Mouse (Mus musculus) myocyte (in vitro differentiated cells): ENCODE results near the gene Wdr62. TPM values are rescaled to one million over a fixed set of nuclear protein-coding genes. Genes with fewer than 3 reads are reported as not detected.
A peak's percentile ranks its signal among the peaks of the same experiment; 100 is the strongest.

Experiments
- H3K27me3 ChIP-seq: one replicate; pipeline ENCODE4 v1.6.1; 2011; ENCODE audit not compliant: control insufficient read depth, insufficient read depth, insufficient read length
- H3K36me3 ChIP-seq: one replicate; pipeline ENCODE4 v1.6.1; 2011; ENCODE audit not compliant: control insufficient read depth, insufficient read depth
- H3K4me2 ChIP-seq: one replicate; pipeline ENCODE4 v1.6.1; 2011; ENCODE audit warnings: low read depth, control low read depth
- H3K4me3 ChIP-seq: one replicate; pipeline ENCODE4 v1.5.1; 2011; ENCODE audit warnings: mild to moderate bottlenecking, control low read depth, moderate library complexity
- H3K79me2 ChIP-seq: one replicate; pipeline ENCODE4 v1.6.1; 2011; ENCODE audit not compliant: control insufficient read depth, insufficient read depth
- H3ac ChIP-seq: one replicate; pipeline ENCODE4 v1.6.1; 2011; ENCODE audit not compliant: control insufficient read depth, insufficient read length
- CEBPB ChIP-seq: IDR thresholded peaks from 2 replicates; pipeline ENCODE4 v1.6.1; 2011; ENCODE audit warnings: mild to moderate bottlenecking, moderate library complexity; ENCODE audit not compliant: poor library complexity, insufficient read depth, severe bottlenecking
- E2F4 ChIP-seq: IDR thresholded peaks from one replicate; pipeline ENCODE4 v1.6.1; 2011; ENCODE audit warnings: mild to moderate bottlenecking, control low read depth, moderate library complexity; ENCODE audit not compliant: insufficient read depth
- MAX ChIP-seq: IDR thresholded peaks from one replicate; pipeline ENCODE4 v1.6.1; 2011; ENCODE audit warnings: low read depth, mild to moderate bottlenecking, control low read depth
- MYOD1 ChIP-seq, 3 experiments: IDR thresholded peaks; one replicate each; pipeline ENCODE4 v1.6.1; 2011; ENCODE audit warnings: control low read depth in 2 of 3, low read depth in 2 of 3, mild to moderate bottlenecking in 2 of 3, moderate library complexity in 1 of 3; ENCODE audit not compliant: insufficient read length in 2 of 3, control insufficient read depth in 1 of 3
- MYOG ChIP-seq, 3 experiments: IDR thresholded peaks; one replicate each; pipeline ENCODE4 v1.6.1; 2011; ENCODE audit warnings: control low read depth in 2 of 3, low read depth in 2 of 3, mild to moderate bottlenecking in 2 of 3; ENCODE audit not compliant: insufficient read length in 2 of 3, control insufficient read depth in 1 of 3, insufficient read depth in 1 of 3
- POLR2A ChIP-seq: IDR thresholded peaks from one replicate; pipeline ENCODE4 v1.6.1; 2011; ENCODE audit warnings: low read depth, mild to moderate bottlenecking, control low read depth, moderate library complexity; ENCODE audit not compliant: insufficient read length
- POLR2AphosphoS2 ChIP-seq: IDR thresholded peaks from one replicate; pipeline ENCODE4 v1.6.1; 2011; ENCODE audit warnings: low read depth, control low read depth; ENCODE audit not compliant: insufficient read length
- REST ChIP-seq: IDR thresholded peaks from one replicate; pipeline ENCODE4 v1.6.1; 2011; ENCODE audit warnings: mild to moderate bottlenecking, control low read depth, moderate library complexity; ENCODE audit not compliant: insufficient read depth, insufficient read length
- SRF ChIP-seq: IDR thresholded peaks from one replicate; pipeline ENCODE4 v1.6.1; 2011; ENCODE audit warnings: low read depth; ENCODE audit not compliant: control insufficient read depth, insufficient read length
- TCF12 ChIP-seq: IDR thresholded peaks from one replicate; pipeline ENCODE4 v1.6.1; 2011; ENCODE audit warnings: mild to moderate bottlenecking, control low read depth; ENCODE audit not compliant: poor library complexity, insufficient read depth, severe bottlenecking
- TCF3 ChIP-seq: IDR thresholded peaks from one replicate; pipeline ENCODE4 v1.6.1; 2011; ENCODE audit warnings: low read depth, control low read depth; ENCODE audit not compliant: insufficient read length
- USF1 ChIP-seq: IDR thresholded peaks from one replicate; pipeline ENCODE4 v1.6.1; 2011; ENCODE audit warnings: low read depth, mild to moderate bottlenecking, control low read depth, moderate library complexity
- polyA plus RNA-seq: library from polyadenylated mRNA; unstranded; fragments of >200 nt; fragmentation: generic; extraction: Trizol; gene quantifications from one replicate; pipeline ENCODE4 v1.2.1, GENCODE M21; 2012; ENCODE audit warnings: missing spikeins

Wdr62 gene
- polyA plus RNA-seq, 1 experiment, result 5.0 TPM

- TF ChIP-seq E2F4, result no peak
- TF ChIP-seq TCF3, result no peak
- TF ChIP-seq REST, result no peak
- TF ChIP-seq MYOG (IDR thresholded peaks at IDR 0.05; ENCODE audit: control insufficient read depth in 1 of 3, insufficient read depth in 1 of 3, insufficient read length in 2 of 3, low read depth in 2 of 3), result no peak
- TF ChIP-seq POLR2A, result no peak
- TF ChIP-seq SRF, result no peak
- TF ChIP-seq POLR2AphosphoS2, result no peak
- no peak for TF ChIP-seq USF1
- TF ChIP-seq MYOD1 (IDR thresholded peaks at IDR 0.05; ENCODE audit: control insufficient read depth in 1 of 3, insufficient read length in 2 of 3, low read depth in 2 of 3), result no peak
- H3ac ChIP-seq, result no peak overlapping the region
- H3K4me3 ChIP-seq, result no peak overlapping the region
- no peaks in the 10 kb centered on the region for H3K36me3 ChIP-seq
- H3K4me2 ChIP-seq, result no peak overlapping the region
- H3K27me3 ChIP-seq, result peaks cover 5% of the 10 kb centered on the region
- no peaks in the 10 kb centered on the region for H3K79me2 ChIP-seq
These were observed 9.0 kb upstream of the Wdr62 start for GRCm38 (mm10) chr7:30289071-30289713.

GRCm38 (mm10) chr7:30288046-30288445 lies 7.8 kb upstream of the Wdr62 start:
- Histone ChIP-seq H3K4me2 (no peak overlapping the region), H3ac (no peak overlapping the region), H3K36me3 (no peaks in the 10 kb centered on the region), H3K4me3 (no peak overlapping the region), H3K27me3 (peaks cover 5% of the 10 kb centered on the region), H3K79me2 (no peaks in the 10 kb centered on the region)
- TF ChIP-seq POLR2AphosphoS2 (no peak), REST (no peak), USF1 (no peak), TCF3 (no peak), CEBPB (no peak), E2F4 (no peak), SRF (no peak), MYOG (IDR thresholded peaks at IDR 0.05; ENCODE audit: control insufficient read depth in 1 of 3, insufficient read depth in 1 of 3, insufficient read length in 2 of 3, low read depth in 2 of 3) (no peak), TCF12 (no peak), MYOD1 (IDR thresholded peaks at IDR 0.05; ENCODE audit: control insufficient read depth in 1 of 3, insufficient read length in 2 of 3, low read depth in 2 of 3) (no peak), POLR2A (no peak), MAX (no peak)

- no peak overlapping the region for H3ac ChIP-seq
- no peak overlapping the region for H3K4me3 ChIP-seq
- no peak overlapping the region for H3K4me2 ChIP-seq
- H3K36me3 ChIP-seq, result no peaks in the 10 kb centered on the region
- TF ChIP-seq MAX (no peak), POLR2A (no peak), TCF12 (no peak), USF1 (no peak), SRF (no peak), CEBPB (no peak), MYOG (IDR thresholded peaks at IDR 0.05; ENCODE audit: control insufficient read depth in 1 of 3, insufficient read depth in 1 of 3, insufficient read length in 2 of 3, low read depth in 2 of 3) (no peak), E2F4 (no peak), REST (no peak), MYOD1 (IDR thresholded peaks at IDR 0.05; ENCODE audit: control insufficient read depth in 1 of 3, insufficient read length in 2 of 3, low read depth in 2 of 3) (no peak), POLR2AphosphoS2 (no peak), TCF3 (no peak)
- peaks cover 5% of the 10 kb centered on the region for H3K27me3 ChIP-seq
- H3K79me2 ChIP-seq, result no peaks in the 10 kb centered on the region
These were observed 6.6 kb upstream of the Wdr62 start for GRCm38 (mm10) chr7:30286701-30287410.

GRCm38 (mm10) chr7:30282740-30283139 lies 2.5 kb upstream of the Wdr62 start:
- Histone ChIP-seq H3ac (no peak overlapping the region), H3K79me2 (no peaks in the 10 kb centered on the region), H3K4me2 (no peak overlapping the region), H3K27me3 (no peaks in the 10 kb centered on the region), H3K36me3 (no peaks in the 10 kb centered on the region), H3K4me3 (no peak overlapping the region)
- TF ChIP-seq MYOD1 (IDR thresholded peaks at IDR 0.05; ENCODE audit: control insufficient read depth in 1 of 3, insufficient read length in 2 of 3, low read depth in 2 of 3) (no peak), CEBPB (no peak), MAX (no peak), TCF12 (no peak), USF1 (peak; percentile 51), E2F4 (no peak), MYOG (IDR thresholded peaks at IDR 0.05; ENCODE audit: control insufficient read depth in 1 of 3, insufficient read depth in 1 of 3, insufficient read length in 2 of 3, low read depth in 2 of 3) (no peak)
